Mouse (Mus musculus) liver, postnatal 0 days (tissue): ENCODE results near the gene Adad1. TPM values are rescaled to one million over a fixed set of nuclear protein-coding genes. Genes with fewer than 3 reads are reported as not detected.

Source experiments
- ATAC-seq: fragments of 200-750 bp; cut with Nextera tagmentation; 2 replicates; pipeline ENCODE4 v1.8.0; 2017; ENCODE audit warnings: mild to moderate bottlenecking, moderate library complexity
- DNase-seq: peaks from one replicate; pipeline ENCODE4 v3.0.0-alpha.2; 2016
- H3K27ac ChIP-seq: fragments of 300-500 bp; sonication (generic); 2 replicates; pipeline ENCODE4 v1.5.1; 2014; ENCODE audit warnings: antibody characterized with exemption, moderate library complexity, mild to moderate bottlenecking, low read depth
- H3K27me3 ChIP-seq: fragments of 300-500 bp; sonication (generic); 2 replicates; pipeline ENCODE4 v1.6.1; 2014; ENCODE audit warnings: low read length, control low read depth, mixed read lengths; ENCODE audit not compliant: insufficient read depth
- H3K36me3 ChIP-seq: fragments of 300-500 bp; sonication (generic); replicated peaks from 2 replicates; pipeline ENCODE4 v1.6.1; 2014; ENCODE audit warnings: mild to moderate bottlenecking, control low read depth, low read length, moderate library complexity, mixed read lengths; ENCODE audit not compliant: insufficient read depth
- H3K4me1 ChIP-seq: fragments of 300-500 bp; sonication (generic); 2 replicates; pipeline ENCODE4 v1.6.1; 2014; ENCODE audit warnings: antibody characterized with exemption, mild to moderate bottlenecking, control low read depth; ENCODE audit not compliant: insufficient read depth
- H3K4me2 ChIP-seq: fragments of 300-500 bp; sonication (generic); 2 replicates; pipeline ENCODE4 v1.6.1; 2014; ENCODE audit warnings: low read depth, mild to moderate bottlenecking, low read length, moderate library complexity, mixed read lengths
- H3K4me3 ChIP-seq: fragments of 300-500 bp; sonication (generic); 2 replicates; pipeline ENCODE4 v1.5.1; 2014; ENCODE audit warnings: low read depth, low read length
- H3K9ac ChIP-seq: fragments of 300-500 bp; sonication (generic); replicated peaks from 2 replicates; pipeline ENCODE4 v1.6.1; 2014; ENCODE audit warnings: mild to moderate bottlenecking, moderate library complexity
- H3K9me3 ChIP-seq: fragments of 300-500 bp; sonication (generic); 2 replicates; pipeline ENCODE4 v1.6.1; 2016; ENCODE audit warnings: mild to moderate bottlenecking, control low read depth, low read length, mixed read lengths
- CTCF ChIP-seq: sonication (generic); IDR thresholded peaks from 2 replicates; pipeline ENCODE4 v1.5.1; 2016; ENCODE audit warnings: antibody characterized with exemption, low read depth
- EP300 ChIP-seq: IDR thresholded peaks from 2 replicates; pipeline ENCODE4 v1.6.1; 2016; ENCODE audit warnings: antibody characterized with exemption, low read depth, mild to moderate bottlenecking
- WGBS: fragments of 180-500 bp; shearing (Covaris S2); extraction: QIAGEN DNeasy Blood & Tissue Kit; methylation state at CpG from one replicate; pipeline ENCODE4 v1.1.7; 2014; ENCODE audit not compliant: insufficient replicate concordance; 5-methylcytosine and 5-hydroxymethylcytosine counted together
- polyA plus RNA-seq: library from polyadenylated mRNA; unstranded; fragments of >200 nt; fragmentation: Nextera tagmentation; extraction: Ambion mirVana; gene quantifications from 2 replicates; pipeline ENCODE4 v1.2.1, GENCODE M21; 2015

Gene Adad1
- 0.04 TPM in 1 of 2 replicates, not detected in the other for polyA plus RNA-seq

- Histone ChIP-seq H3K4me2 (peak within 1 kb of the TSS; percentile 53), H3K4me1 (no peaks in the 10 kb centered on the region), H3K27me3 (no peaks in the 10 kb centered on the region), H3K27ac (no peak within 1 kb of the TSS), H3K36me3 (no peaks in the 10 kb centered on the region), H3K9me3 (peaks cover 9% of the 10 kb centered on the region), H3K9ac (no peak within 1 kb of the TSS), H3K4me3 (no peak within 1 kb of the TSS)
- 65% methylated on average over 37 of the region's 39 CpGs for WGBS
- DNase-seq (peak; percentile 15), ATAC-seq (no peak)
- TF ChIP-seq EP300 (no peak), CTCF (no peak)
Observed at GRCm38 (mm10) chr3:37063406-37063805, at the start of gene Adad1. Gene Adad1 (plus strand): TSS chr3:37063527.

GRCm38 (mm10) chr3:37037979-37038378 is 25.3 kb upstream of the Adad1 start:
- Histone ChIP-seq H3K4me1 (no peaks in the 10 kb centered on the region), H3K4me3 (no peak overlapping the region), H3K27me3 (no peaks in the 10 kb centered on the region), H3K9me3 (no peaks in the 10 kb centered on the region), H3K9ac (no peak overlapping the region), H3K36me3 (peaks cover 61% of the 10 kb centered on the region), H3K4me2 (no peak overlapping the region), H3K27ac (no peak overlapping the region)
- DNase-seq (no peak), ATAC-seq (no peak)
- 61% methylated on average over 2 of the region's 2 CpGs for WGBS
- no peak for TF ChIP-seq EP300
- TF ChIP-seq CTCF = no peak

- TF ChIP-seq EP300 (no peak), CTCF (no peak)
- no peaks in the 10 kb centered on the region for H3K4me1 ChIP-seq
- H3K9me3 ChIP-seq = no peaks in the 10 kb centered on the region
- H3K9ac ChIP-seq = no peak overlapping the region
- H3K36me3 ChIP-seq = peaks cover 56% of the 10 kb centered on the region
- H3K4me2 ChIP-seq = no peak overlapping the region
- no peaks in the 10 kb centered on the region for H3K27me3 ChIP-seq
- ATAC-seq (no peak), DNase-seq (no peak)
- no peak overlapping the region for H3K4me3 ChIP-seq
- no peak overlapping the region for H3K27ac ChIP-seq
Observed at GRCm38 (mm10) chr3:37039811-37040210, 23.5 kb upstream of the Adad1 start.

GRCm38 (mm10) chr3:37051491-37051890 is 11.8 kb upstream of the Adad1 start:
- no peak for TF ChIP-seq CTCF
- TF ChIP-seq EP300 = no peak
- Histone ChIP-seq H3K36me3 (peaks cover 31% of the 10 kb centered on the region), H3K9ac (no peak overlapping the region), H3K4me2 (no peak overlapping the region), H3K27ac (no peak overlapping the region), H3K9me3 (no peaks in the 10 kb centered on the region), H3K4me3 (no peak overlapping the region), H3K27me3 (no peaks in the 10 kb centered on the region), H3K4me1 (no peaks in the 10 kb centered on the region)
- no peak for ATAC-seq
- whole genome bisulfite sequencing = 100% methylated on average over 1 of the region's 1 CpGs
- DNase-seq = no peak

- no peaks in the 10 kb centered on the region for H3K4me1 ChIP-seq
Observed at GRCm38 (mm10) chr3:37073211-37073610, 9.9 kb downstream of the Adad1 start.

GRCm38 (mm10) chr3:37084860-37085259 is 21.5 kb downstream of the Adad1 start:
- 60% methylated on average over 4 of the region's 4 CpGs for WGBS

More at GRCm38 (mm10) chr3:37073211-37073610, 9.9 kb downstream of the Adad1 start:
- H3K4me2 ChIP-seq = no peak overlapping the region
- ATAC-seq = no peak
- H3K4me3 ChIP-seq = no peak overlapping the region
- no peak overlapping the region for H3K27ac ChIP-seq
- TF ChIP-seq CTCF = peak; percentile 61
- no peak for TF ChIP-seq EP300
- no peak overlapping the region for H3K9ac ChIP-seq
- H3K36me3 ChIP-seq = no peaks in the 10 kb centered on the region
- H3K27me3 ChIP-seq = no peaks in the 10 kb centered on the region
- peaks cover 3% of the 10 kb centered on the region for H3K9me3 ChIP-seq
- DNase-seq = peak; percentile 37

GRCm38 (mm10) chr3:37090721-37091120 is 27.4 kb downstream of the Adad1 start:
- DNase-seq (no peak), ATAC-seq (no peak)
- Histone ChIP-seq H3K4me2 (no peak overlapping the region), H3K4me3 (no peak overlapping the region), H3K4me1 (no peaks in the 10 kb centered on the region), H3K27ac (no peak overlapping the region), H3K36me3 (no peaks in the 10 kb centered on the region), H3K9ac (no peak overlapping the region), H3K9me3 (no peaks in the 10 kb centered on the region), H3K27me3 (no peaks in the 10 kb centered on the region)
- TF ChIP-seq CTCF = no peak
- TF ChIP-seq EP300 = no peak

More at GRCm38 (mm10) chr3:37084860-37085259, 21.5 kb downstream of the Adad1 start:
- DNase-seq = no peak
- no peak for ATAC-seq
- Histone ChIP-seq H3K4me3 (no peak overlapping the region), H3K27me3 (no peaks in the 10 kb centered on the region), H3K4me2 (no peak overlapping the region), H3K4me1 (no peaks in the 10 kb centered on the region), H3K9me3 (no peaks in the 10 kb centered on the region), H3K27ac (no peak overlapping the region), H3K9ac (no peak overlapping the region), H3K36me3 (no peaks in the 10 kb centered on the region)
- TF ChIP-seq CTCF (no peak), EP300 (no peak)
